Mouse (Mus musculus) CH12.LX (cell line): ENCODE results near the gene Grap. TPM values are rescaled to one million over a fixed set of nuclear protein-coding genes. Genes with fewer than 3 reads are reported as not detected.
A peak's percentile ranks its signal among the peaks of the same experiment; 100 is the strongest.

ENCODE experiments used
- DNase-seq: peaks from one replicate; pipeline ENCODE4 v3.0.0-alpha.2; 2013; ENCODE audit errors: extremely low read depth
- H3K27ac ChIP-seq: 2 replicates; pipeline ENCODE4 v1.5.1; 2012; ENCODE audit warnings: low read depth, mild to moderate bottlenecking, control low read depth, moderate library complexity; ENCODE audit not compliant: insufficient read depth
- H3K27me3 ChIP-seq: replicated peaks from 2 replicates; pipeline ENCODE3; 2012; ENCODE audit warnings: inconsistent platforms
- H3K36me3 ChIP-seq, 2 experiments: replicated peaks in 1 of 2; 2 replicates each; pipeline versions ENCODE3 to v1.6.1; 2012; ENCODE audit warnings: inconsistent platforms in 1 of 2, low read length in 1 of 2, mild to moderate bottlenecking in 1 of 2, mixed read lengths in 1 of 2, moderate library complexity in 1 of 2; ENCODE audit not compliant: control insufficient read depth in 1 of 2, insufficient read depth in 1 of 2
- H3K4me1 ChIP-seq, 2 experiments: 2 replicates each; pipeline ENCODE4 v1.6.1; 2012; ENCODE audit warnings: inconsistent platforms in 1 of 2, moderate library complexity in 1 of 2; ENCODE audit not compliant: insufficient read depth in 2 of 2, control insufficient read depth in 1 of 2
- H3K4me2 ChIP-seq: 2 replicates; pipeline ENCODE4 v1.6.1; 2012; ENCODE audit warnings: low read depth, mild to moderate bottlenecking, control low read depth; ENCODE audit not compliant: poor library complexity, insufficient read depth, severe bottlenecking
- H3K4me3 ChIP-seq, 3 experiments: fragments of 150-350 bp in 1 of 3; sonication (generic) in 1 of 3; replicated peaks in 1 of 3; 2 replicates each; pipeline versions ENCODE3 to v1.5.1; 2011 to 2012; ENCODE audit warnings: low read depth in 2 of 3, low read length in 2 of 3, mild to moderate bottlenecking in 2 of 3, moderate library complexity in 2 of 3, control low read depth in 1 of 3, improper control_type of control experiment in 1 of 3, inconsistent platforms in 1 of 3, mixed read lengths in 1 of 3; ENCODE audit not compliant: poor library complexity in 1 of 3
- H3K79me2 ChIP-seq: replicated peaks from 2 replicates; pipeline ENCODE4 v1.6.1; 2012; ENCODE audit warnings: mild to moderate bottlenecking, moderate library complexity; ENCODE audit not compliant: control insufficient read depth, poor library complexity, insufficient read depth, severe bottlenecking; ENCODE audit errors: extremely low read depth
- H3K9ac ChIP-seq: 2 replicates; pipeline ENCODE4 v1.6.1; 2012; ENCODE audit warnings: low read depth, mild to moderate bottlenecking, control low read depth, moderate library complexity; ENCODE audit not compliant: insufficient read depth
- H3K9me3 ChIP-seq: replicated peaks from 2 replicates; pipeline ENCODE3; 2012; ENCODE audit warnings: low read length, inconsistent platforms, mixed read lengths
- CHD1 ChIP-seq: IDR thresholded peaks from 2 replicates; pipeline ENCODE4 v1.6.1; 2012; ENCODE audit warnings: low read depth, low read length, improper control_type of control experiment, inconsistent platforms
- CHD2 ChIP-seq: IDR thresholded peaks from 2 replicates; pipeline ENCODE4 v1.6.1; 2011; ENCODE audit warnings: low read length, improper control_type of control experiment
- ELF1 ChIP-seq: IDR thresholded peaks from 2 replicates; pipeline ENCODE4 v1.6.1; 2014; ENCODE audit warnings: low read depth, mild to moderate bottlenecking, inconsistent platforms, low read length, improper control_type of control experiment
- EP300 ChIP-seq: IDR thresholded peaks from 2 replicates; pipeline ENCODE4 v1.6.1; 2011; ENCODE audit warnings: low read length, improper control_type of control experiment
- IRF4 ChIP-seq: IDR thresholded peaks from 2 replicates; pipeline ENCODE4 v1.6.1; 2014; ENCODE audit warnings: low read depth, mild to moderate bottlenecking, inconsistent platforms, low read length, improper control_type of control experiment
- JUN ChIP-seq: IDR thresholded peaks from 2 replicates; pipeline ENCODE4 v1.6.1; 2011; ENCODE audit warnings: low read depth, mild to moderate bottlenecking, low read length, improper control_type of control experiment, moderate library complexity; ENCODE audit not compliant: insufficient read depth
- JUND ChIP-seq: conservative IDR thresholded peaks from 2 replicates; pipeline ENCODE4 v1.6.1; 2011; ENCODE audit warnings: low read depth, low read length, improper control_type of control experiment
- KAT2A ChIP-seq: IDR thresholded peaks from 2 replicates; pipeline ENCODE4 v1.6.1; 2012; ENCODE audit warnings: low read length, improper control_type of control experiment, inconsistent platforms; ENCODE audit not compliant: insufficient replicate concordance
- MAX ChIP-seq: IDR thresholded peaks from 2 replicates; pipeline ENCODE4 v1.6.1; 2011; ENCODE audit warnings: low read length, improper control_type of control experiment
- MAZ ChIP-seq: IDR thresholded peaks from 2 replicates; pipeline ENCODE4 v1.6.1; 2012; ENCODE audit warnings: low read depth, mild to moderate bottlenecking, inconsistent platforms, low read length, improper control_type of control experiment, moderate library complexity
- MXI1 ChIP-seq: IDR thresholded peaks from 2 replicates; pipeline ENCODE4 v1.6.1; 2011; ENCODE audit warnings: mild to moderate bottlenecking, low read depth, low read length, improper control_type of control experiment
- MYC ChIP-seq: IDR thresholded peaks from 2 replicates; pipeline ENCODE4 v1.6.1; 2011; ENCODE audit warnings: low read depth, mild to moderate bottlenecking, improper control_type of control experiment, low read length
- NRF1 ChIP-seq: IDR thresholded peaks from 2 replicates; pipeline ENCODE4 v1.6.1; 2014; ENCODE audit warnings: low read depth, mild to moderate bottlenecking, inconsistent platforms, low read length, improper control_type of control experiment, moderate library complexity
- POLR2A ChIP-seq: IDR thresholded peaks from 2 replicates; pipeline ENCODE4 v1.6.1; 2011; ENCODE audit warnings: low read depth, mild to moderate bottlenecking, improper control_type of control experiment, low read length
- TBP ChIP-seq: conservative IDR thresholded peaks from 2 replicates; pipeline ENCODE4 v1.6.1; 2011; ENCODE audit warnings: low read depth, low read length, improper control_type of control experiment
- TCF12 ChIP-seq: IDR thresholded peaks from 2 replicates; pipeline ENCODE4 v1.6.1; 2014; ENCODE audit warnings: low read depth, mild to moderate bottlenecking, inconsistent platforms, low read length, improper control_type of control experiment
- USF2 ChIP-seq: conservative IDR thresholded peaks from 2 replicates; pipeline ENCODE4 v1.6.1; 2011; ENCODE audit warnings: low read depth, low read length, improper control_type of control experiment
- dilution Hi-C: fragments of 300-500 bp; cut with MboI; formaldehyde crosslinking; loops from 2 replicates; pipeline ENCODE4 v1.14.3; 2020; ENCODE audit warnings: low sequenced_read_pairs; ENCODE audit not compliant: extremely low pct_unique_long_range_greater_than_20kb, extremely low pct_ligation_motif_present
- in situ Hi-C: fragments of 300-500 bp; cut with MboI; formaldehyde crosslinking; loops from 3 replicates; pipeline ENCODE4 v1.14.3; 2019; ENCODE audit warnings: low sequenced_read_pairs, low pct_ligation_motif_present, low pct_unique_long_range_greater_than_20kb, mixed read lengths
- polyA plus RNA-seq: library from polyadenylated mRNA; unstranded; fragments of >175 nt; gene quantifications from 2 replicates; pipeline ENCODE4 v1.2.1, GENCODE M21; 2012; ENCODE audit warnings: low read depth; ENCODE audit not compliant: insufficient read length
- total RNA-seq, 2 experiments: library from RNA; depleted of rRNA; stranded (reverse); fragments of 300-350 nt in 1 of 2; fragments of >200 nt in 1 of 2; gene quantifications; 2 replicates each; pipeline ENCODE4 v1.2.3; 2012 to 2014

Gene Grap
- total and polyA plus RNA-seq, 3 experiments = 274 to 412 (median 280) TPM

DNA sequence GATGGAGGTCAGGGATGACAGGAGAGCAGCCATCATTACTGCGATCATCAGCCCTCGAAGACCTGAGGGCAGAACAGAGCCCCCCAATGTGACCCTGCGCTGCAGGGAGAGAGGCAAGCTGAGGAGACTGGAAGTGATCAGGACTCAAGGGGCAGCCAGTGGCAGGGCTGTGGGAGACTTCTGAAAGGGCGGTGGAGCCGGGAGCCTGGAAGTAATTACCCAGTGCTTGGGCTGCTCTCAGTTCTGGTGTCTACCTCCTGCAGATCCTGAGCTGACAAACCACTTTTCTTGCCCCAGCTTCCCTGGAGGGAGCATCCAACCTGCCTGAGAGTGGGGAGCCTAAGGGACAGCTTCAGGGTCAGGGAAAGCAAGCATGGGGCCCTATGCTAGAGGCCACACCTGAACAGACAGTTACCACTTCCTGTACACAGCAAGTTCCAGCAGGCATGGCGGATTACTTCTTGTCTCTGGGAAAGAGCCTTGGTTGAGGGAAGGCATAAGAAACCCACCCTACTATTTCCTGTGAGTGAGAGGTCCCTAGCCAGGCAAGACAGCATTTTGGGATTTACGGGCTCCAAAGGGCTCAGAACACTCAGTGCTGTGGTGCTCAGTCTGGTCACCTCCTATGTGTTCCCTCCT lies 23.3 kb downstream of the Grap start:
- dilution Hi-C loops = no loop called here
- Histone ChIP-seq H3K27me3 (no peaks in the 10 kb centered on the region), H3K27ac (peak overlapping the region; percentile 90), H3K36me3 (peaks cover 24 to 28% of the 10 kb centered on the region in 2 experiments), H3K9ac (no peak overlapping the region), H3K4me2 (no peak overlapping the region), H3K9me3 (no peaks in the 10 kb centered on the region), H3K4me1 (peaks cover 57 to 95% of the 10 kb centered on the region in 2 experiments), H3K4me3 (peak overlapping the region in 1 of 3 experiments; percentile 3), H3K79me2 (no peaks in the 10 kb centered on the region)
- in situ Hi-C loops = no loop called here
- DNase-seq = no peak
- TF ChIP-seq MAX = 0 out of 2 replicates have a peak, but pooled peaks have one; percentile 14
- peak; percentile 68 for TF ChIP-seq ELF1
- peak; percentile 62; the same call in 1 of the 2 replicates for TF ChIP-seq CHD1
- peak; percentile 36; the same call in 1 of the 2 replicates for TF ChIP-seq CHD2
- no peak for TF ChIP-seq KAT2A
- TF ChIP-seq IRF4 = 0 out of 2 replicates have a peak, but pooled peaks have one; percentile 38
- 0 out of 2 replicates have a peak, but pooled peaks have one; percentile 37 for TF ChIP-seq TCF12
- TF ChIP-seq POLR2A = peak; percentile 26; the same call in 1 of the 2 replicates
- no peak for TF ChIP-seq JUN
- TF ChIP-seq EP300 = peak; percentile 49; the same call in 1 of the 2 replicates

DNA sequence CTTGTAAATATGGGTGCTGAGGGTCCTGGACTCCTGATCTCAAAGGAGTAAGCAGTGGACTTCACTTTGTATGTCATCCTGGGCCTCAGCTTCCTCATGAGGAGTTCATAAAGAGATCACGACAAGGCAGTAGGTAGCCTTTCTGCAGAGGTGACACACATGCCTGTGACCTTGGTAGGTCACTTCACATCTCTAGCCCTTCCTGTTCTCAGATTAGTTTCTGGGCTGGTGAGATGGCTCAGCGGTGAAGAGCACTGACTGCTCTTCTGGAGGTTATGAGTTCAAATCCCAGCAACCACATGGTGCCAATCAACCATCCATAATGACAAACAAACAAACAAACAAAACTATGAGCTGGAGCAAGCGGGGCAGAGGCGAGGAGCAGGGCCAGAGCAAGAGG lies 24.6 kb downstream of the Grap start:
- dilution Hi-C loops = no loop called here
- Histone ChIP-seq H3K4me3 (no peak overlapping the region), H3K79me2 (no peaks in the 10 kb centered on the region), H3K27me3 (no peaks in the 10 kb centered on the region), H3K4me2 (no peak overlapping the region), H3K9me3 (no peaks in the 10 kb centered on the region), H3K4me1 (peaks cover 57 to 85% of the 10 kb centered on the region in 2 experiments), H3K9ac (no peak overlapping the region), H3K36me3 (peaks cover 11 to 15% of the 10 kb centered on the region in 2 experiments), H3K27ac (peak overlapping the region; percentile 60; the same call in 1 of the 2 replicates)
- in situ Hi-C loops = no loop called here
- no peak for DNase-seq
- TF ChIP-seq TBP = peak; percentile 92
- 0 out of 2 replicates have a peak, but pooled peaks have one; percentile 33 for TF ChIP-seq MXI1
- TF ChIP-seq CHD1 = peak; percentile 70; the same call in 1 of the 2 replicates
- no peak for TF ChIP-seq MYC
- TF ChIP-seq KAT2A = no peak
- 0 out of 2 replicates have a peak, but pooled peaks have one; percentile 16 for TF ChIP-seq MAZ
- TF ChIP-seq USF2 = no peak
- no peak for TF ChIP-seq JUND
- 0 out of 2 replicates have a peak, but pooled peaks have one; percentile 38 for TF ChIP-seq IRF4
- peak; percentile 40; the same call in 1 of the 2 replicates for TF ChIP-seq ELF1
- TF ChIP-seq NRF1 = no peak
